Mouse (Mus musculus): ENCODE results near the gene H2-M10.2. TPM values are rescaled to one million over a fixed set of nuclear protein-coding genes. Genes with fewer than 3 reads are reported as not detected.
"Not testable (repeated sequence)": the region's sequence is repeated elsewhere in the genome, so short reads cannot be mapped to it uniquely, and the experiment has no call there.

The H2-M10.2 gene
- polyA plus RNA-seq (2015; fragmentation: Nextera tagmentation; extraction: Ambion mirVana), result not detected in 2 replicates

DNA sequence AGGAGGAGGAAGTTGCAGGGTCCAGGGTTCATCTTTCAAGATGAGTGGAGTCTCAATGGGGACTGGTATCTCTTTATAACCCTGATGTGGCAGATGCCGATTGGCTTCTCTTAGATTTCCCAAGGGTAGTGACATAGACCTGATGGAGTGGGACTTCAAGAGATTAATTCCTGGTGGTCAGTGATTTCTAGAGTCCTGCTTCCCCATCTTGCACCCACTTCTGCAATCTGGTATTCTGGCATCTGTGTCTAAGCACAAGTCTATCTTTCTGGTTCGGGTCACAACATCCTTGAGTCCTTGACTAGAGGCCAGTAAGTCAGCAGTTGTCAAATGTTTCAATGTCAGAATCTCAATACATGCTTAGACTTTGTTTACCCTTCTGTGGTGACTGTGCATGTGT, at the start of gene H2-M10.2:
H2-M10.2 (minus strand) TSS at position 101 of the 400 bp plus-strand sequence.
- H3K36me3 ChIP-seq (ENCODE audit: control insufficient read depth, insufficient read depth, low read length), result 0 out of 2 replicates have a peak, but pooled peaks cover 4% of the 10 kb centered on the region
- no peak within 1 kb of the TSS for H3K27ac ChIP-seq (ENCODE audit: low read length)
- WGBS, result 90% methylated on average over 2 of the region's 2 CpGs
- no peaks in the 10 kb centered on the region; the same call in 1 of the 2 replicates for H3K9me3 ChIP-seq (ENCODE audit: control insufficient read depth, low read length)
- H3K27me3 ChIP-seq (ENCODE audit: control insufficient read depth, insufficient read depth, low read depth, low read length), result no peaks in the 10 kb centered on the region
- no peaks in the 10 kb centered on the region for H3K4me1 ChIP-seq (replicated peaks; ENCODE audit: control insufficient read depth, insufficient read depth, low read length)
- ATAC-seq (ENCODE audit: low read depth), result no peak
- no peak within 1 kb of the TSS for H3K4me3 ChIP-seq (ENCODE audit: low read length)
- H3K9ac ChIP-seq (ENCODE audit: low read length), result no peak within 1 kb of the TSS
- H3K4me2 ChIP-seq (ENCODE audit: low read depth, low read length), result no peak within 1 kb of the TSS

DNA sequence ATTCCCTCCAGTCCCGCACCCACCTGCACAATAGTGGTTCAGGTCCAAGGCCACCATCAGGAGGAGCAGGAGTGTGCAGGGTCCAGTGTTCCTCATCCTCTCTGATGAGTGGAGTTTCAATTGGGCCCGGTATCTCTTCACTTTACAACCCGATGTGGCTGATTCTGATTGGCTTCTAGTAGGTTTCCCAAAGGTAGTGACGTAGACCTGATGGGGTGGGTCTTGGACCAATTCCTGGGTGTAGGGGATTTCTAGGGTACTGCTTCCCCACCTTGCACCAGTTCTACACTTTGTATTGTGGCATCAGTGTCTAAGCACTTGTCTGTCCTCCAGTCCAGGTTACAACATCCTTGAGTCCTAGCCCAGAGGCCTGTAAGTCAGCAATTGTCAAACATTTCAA, 39.8 kb upstream of the H2-M10.2 start, which contains the start of gene H2-M10.1:
H2-M10.1 (minus strand) TSS at position 101 of the 400 bp plus-strand sequence.
- no peaks in the 10 kb centered on the region; the same call in 1 of the 2 replicates for H3K27me3 ChIP-seq (ENCODE audit: control insufficient read depth, insufficient read depth, low read depth, low read length)
- H3K36me3 ChIP-seq (ENCODE audit: control insufficient read depth, insufficient read depth, low read length), result no peaks in the 10 kb centered on the region
- H3K9ac ChIP-seq (ENCODE audit: low read length), result no peak within 1 kb of the TSS
- H3K9me3 ChIP-seq (ENCODE audit: control insufficient read depth, low read length), result no peaks in the 10 kb centered on the region
- 78% methylated on average over 4 of the region's 4 CpGs for WGBS
- H3K27ac ChIP-seq (ENCODE audit: low read length), result no peak within 1 kb of the TSS
- no peaks in the 10 kb centered on the region for H3K4me1 ChIP-seq (replicated peaks; ENCODE audit: control insufficient read depth, insufficient read depth, low read length)
- H3K4me3 ChIP-seq (ENCODE audit: low read length), result no peak within 1 kb of the TSS
- ATAC-seq (ENCODE audit: low read depth), result no peak
- H3K4me2 ChIP-seq (ENCODE audit: low read depth, low read length), result no peak within 1 kb of the TSS

DNA sequence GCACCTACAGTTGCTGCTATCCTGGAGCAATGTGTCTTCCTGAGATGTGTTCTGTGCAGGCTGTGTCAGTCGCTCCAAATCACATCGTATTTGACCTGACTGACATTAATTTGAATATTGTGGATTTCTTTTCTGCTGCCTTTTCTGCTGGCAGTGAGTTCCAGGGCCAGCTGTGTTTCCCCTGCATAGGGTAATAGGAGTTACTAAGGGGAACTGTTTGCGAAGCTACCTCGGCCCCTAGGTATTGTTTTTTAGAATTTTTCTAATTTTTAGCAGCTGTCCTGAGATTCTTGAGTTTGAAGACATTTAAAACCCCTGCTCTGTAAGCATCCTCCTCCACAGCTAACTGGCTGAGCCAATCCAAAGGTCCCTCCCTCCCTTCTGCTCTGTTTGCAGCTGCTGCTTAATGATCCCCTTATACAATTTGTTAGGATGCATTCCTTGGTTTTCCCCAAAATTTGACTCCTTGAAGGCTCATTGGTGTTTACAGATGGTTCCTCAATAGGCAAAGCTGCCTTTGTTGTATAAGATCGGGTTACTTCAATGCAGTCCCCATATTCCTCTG, 29.5 kb upstream of the H2-M10.2 start:
- Histone ChIP-seq H3K27me3 (ENCODE audit: control insufficient read depth, insufficient read depth, low read depth, low read length) (no peaks in the 10 kb centered on the region), H3K36me3 (ENCODE audit: control insufficient read depth, insufficient read depth, low read length) (no peaks in the 10 kb centered on the region), H3K9me3 (ENCODE audit: control insufficient read depth, low read length) (no peaks in the 10 kb centered on the region), H3K4me1 (replicated peaks; ENCODE audit: control insufficient read depth, insufficient read depth, low read length) (peaks cover 4% of the 10 kb centered on the region; the same call in 1 of the 2 replicates), H3K4me2 (ENCODE audit: low read depth, low read length) (peak overlapping the region; percentile 63), H3K9ac (ENCODE audit: low read length) (peak overlapping the region; percentile 57), H3K4me3 (ENCODE audit: low read length) (peak overlapping the region; percentile 50), H3K27ac (ENCODE audit: low read length) (no peak overlapping the region)
- ATAC-seq (ENCODE audit: low read depth), result no peak
- 23% methylated on average over 5 of the region's 5 CpGs for WGBS

DNA sequence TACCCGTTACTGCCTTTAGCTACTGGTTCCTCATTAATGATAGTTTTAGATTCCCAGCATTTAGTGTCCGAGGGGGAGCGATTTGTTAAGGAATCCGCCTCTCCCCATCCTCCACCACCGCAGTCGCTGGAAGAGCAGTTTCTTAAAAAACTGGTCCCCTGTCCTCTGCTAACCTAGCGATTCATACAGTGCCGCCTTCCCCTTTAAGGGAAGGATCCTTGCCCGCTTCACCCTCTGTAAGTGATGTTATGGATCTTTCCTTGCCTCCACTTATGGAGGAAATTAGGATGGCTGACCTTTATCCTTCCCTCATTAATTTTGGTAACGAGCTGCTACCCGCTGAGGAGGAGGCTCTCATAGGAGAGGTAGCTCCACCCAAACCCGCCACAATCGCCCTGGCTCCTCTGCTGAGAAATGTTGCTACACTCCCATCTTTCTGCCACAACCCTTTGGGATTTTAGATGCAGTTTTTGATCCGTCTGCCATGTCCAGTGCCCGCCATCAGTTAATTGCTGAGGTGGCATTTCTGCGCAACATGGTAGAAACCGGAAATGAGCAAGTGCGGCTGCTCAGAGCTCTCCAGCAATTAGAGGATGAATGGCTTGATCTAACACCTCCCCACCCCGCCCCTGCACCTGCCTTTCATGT, 28.9 kb upstream of the H2-M10.2 start:
- H3K36me3 ChIP-seq (ENCODE audit: control insufficient read depth, insufficient read depth, low read length), result no peaks in the 10 kb centered on the region
- no peaks in the 10 kb centered on the region for H3K27me3 ChIP-seq (ENCODE audit: control insufficient read depth, insufficient read depth, low read depth, low read length)
- peak overlapping the region; percentile 50 for H3K4me3 ChIP-seq (ENCODE audit: low read length)
- H3K9me3 ChIP-seq (ENCODE audit: control insufficient read depth, low read length), result no peaks in the 10 kb centered on the region
- H3K9ac ChIP-seq (ENCODE audit: low read length), result peak overlapping the region; percentile 57
- under 1% methylated on average over 19 of the region's 19 CpGs for WGBS
- H3K4me1 ChIP-seq (replicated peaks; ENCODE audit: control insufficient read depth, insufficient read depth, low read length), result peaks cover 4% of the 10 kb centered on the region; the same call in 1 of the 2 replicates
- ATAC-seq (ENCODE audit: low read depth), result peak; percentile 66
- H3K4me2 ChIP-seq (ENCODE audit: low read depth, low read length), result peak overlapping the region; percentile 63
- H3K27ac ChIP-seq (ENCODE audit: low read length), result no peak overlapping the region

DNA sequence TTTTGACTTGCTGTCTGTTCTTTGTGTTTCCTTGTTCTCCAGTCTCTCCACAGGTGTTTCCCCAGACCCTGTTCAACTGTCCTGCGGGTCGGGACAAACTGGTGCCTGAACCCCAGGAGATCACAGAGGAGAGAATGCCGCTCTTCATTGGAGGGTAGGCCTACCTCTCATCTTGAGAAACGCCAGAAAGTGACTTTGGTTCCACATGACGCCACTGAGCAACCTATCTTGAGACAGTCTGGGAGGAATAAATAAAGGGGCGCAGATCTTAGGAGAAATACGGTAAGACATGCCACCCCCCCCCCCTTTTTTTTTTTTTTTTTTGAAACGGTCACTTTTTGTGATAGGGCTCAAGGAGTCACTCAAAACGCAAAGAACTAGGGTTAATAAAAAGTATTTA, 28.2 kb upstream of the H2-M10.2 start:
- 7% methylated on average over 9 of the region's 9 CpGs for WGBS

DNA sequence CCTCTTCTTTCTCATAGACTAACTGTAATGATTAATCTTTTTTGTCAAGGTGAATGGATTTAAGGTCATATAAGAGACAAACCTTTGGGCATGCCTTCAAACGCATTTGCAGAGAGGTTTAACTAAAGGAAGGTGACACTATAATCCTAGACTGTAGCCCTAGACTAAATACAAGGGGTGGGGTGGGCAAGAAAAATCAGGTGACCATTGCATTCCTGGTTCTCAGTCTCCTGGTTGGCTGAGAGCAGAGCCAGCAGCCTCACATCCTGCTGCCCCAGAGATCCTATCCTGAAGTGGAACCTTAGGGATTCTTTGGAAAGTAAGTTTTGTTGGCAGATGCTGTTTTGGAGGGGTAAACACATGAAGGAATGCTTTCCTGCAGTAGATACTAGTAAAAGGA, 23.0 kb upstream of the H2-M10.2 start:
- WGBS, result 19% methylated on average over 1 of the region's 1 CpGs
- Histone ChIP-seq H3K4me2 (ENCODE audit: low read depth, low read length) (no peak overlapping the region), H3K4me1 (replicated peaks; ENCODE audit: control insufficient read depth, insufficient read depth, low read length) (no peaks in the 10 kb centered on the region), H3K27me3 (ENCODE audit: control insufficient read depth, insufficient read depth, low read depth, low read length) (no peaks in the 10 kb centered on the region), H3K36me3 (ENCODE audit: control insufficient read depth, insufficient read depth, low read length) (no peaks in the 10 kb centered on the region), H3K9ac (ENCODE audit: low read length) (no peak overlapping the region), H3K4me3 (ENCODE audit: low read length) (no peak overlapping the region), H3K9me3 (ENCODE audit: control insufficient read depth, low read length) (no peaks in the 10 kb centered on the region), H3K27ac (ENCODE audit: low read length) (no peak overlapping the region)
- ATAC-seq (ENCODE audit: low read depth), result no peak

More for the DNA sequence above, 28.2 kb upstream of the H2-M10.2 start:
- H3K9ac ChIP-seq (ENCODE audit: low read length), result no peak overlapping the region
- no peaks in the 10 kb centered on the region for H3K9me3 ChIP-seq (ENCODE audit: control insufficient read depth, low read length)
- H3K4me2 ChIP-seq (ENCODE audit: low read depth, low read length), result peak overlapping the region; percentile 63
- no peaks in the 10 kb centered on the region for H3K36me3 ChIP-seq (ENCODE audit: control insufficient read depth, insufficient read depth, low read length)
- peak; percentile 43; the same call in 1 of the 2 replicates for ATAC-seq (ENCODE audit: low read depth)
- peak overlapping the region; percentile 50 for H3K4me3 ChIP-seq (ENCODE audit: low read length)
- peaks cover 4% of the 10 kb centered on the region; the same call in 1 of the 2 replicates for H3K4me1 ChIP-seq (replicated peaks; ENCODE audit: control insufficient read depth, insufficient read depth, low read length)
- H3K27me3 ChIP-seq (ENCODE audit: control insufficient read depth, insufficient read depth, low read depth, low read length), result no peaks in the 10 kb centered on the region
- no peak overlapping the region for H3K27ac ChIP-seq (ENCODE audit: low read length)

DNA sequence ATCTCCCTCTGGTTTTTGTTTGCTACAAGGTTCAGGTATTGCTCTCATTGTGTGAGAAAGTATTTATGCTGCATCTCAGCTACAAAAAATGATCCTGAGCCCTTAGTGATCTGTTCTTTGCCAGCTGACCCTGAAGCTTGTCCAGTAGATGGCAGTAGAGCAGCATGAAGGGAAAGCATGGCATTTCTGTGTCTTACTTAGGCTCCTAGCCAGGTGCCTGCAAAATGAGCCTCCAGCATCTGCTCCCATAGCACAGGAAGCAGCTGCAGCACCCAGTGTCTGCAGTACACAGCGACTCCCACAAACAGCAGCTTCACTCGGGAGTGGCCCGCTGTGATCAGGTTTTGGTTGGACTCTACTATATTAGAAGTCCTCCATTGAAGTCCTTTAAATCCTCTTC, 22.6 kb upstream of the H2-M10.2 start:
- not testable (repeated sequence) for H3K9me3 ChIP-seq (ENCODE audit: control insufficient read depth, low read length); H3K27ac ChIP-seq (ENCODE audit: low read length); H3K4me2 ChIP-seq (ENCODE audit: low read depth, low read length); H3K27me3 ChIP-seq (ENCODE audit: control insufficient read depth, insufficient read depth, low read depth, low read length); H3K4me3 ChIP-seq (ENCODE audit: low read length); H3K4me1 ChIP-seq (replicated peaks; ENCODE audit: control insufficient read depth, insufficient read depth, low read length); H3K9ac ChIP-seq (ENCODE audit: low read length); H3K36me3 ChIP-seq (ENCODE audit: control insufficient read depth, insufficient read depth, low read length)
- ATAC-seq (ENCODE audit: low read depth), result peak; percentile 23; the same call in 1 of the 2 replicates
- 1% methylated on average over 3 of the region's 3 CpGs for WGBS

DNA sequence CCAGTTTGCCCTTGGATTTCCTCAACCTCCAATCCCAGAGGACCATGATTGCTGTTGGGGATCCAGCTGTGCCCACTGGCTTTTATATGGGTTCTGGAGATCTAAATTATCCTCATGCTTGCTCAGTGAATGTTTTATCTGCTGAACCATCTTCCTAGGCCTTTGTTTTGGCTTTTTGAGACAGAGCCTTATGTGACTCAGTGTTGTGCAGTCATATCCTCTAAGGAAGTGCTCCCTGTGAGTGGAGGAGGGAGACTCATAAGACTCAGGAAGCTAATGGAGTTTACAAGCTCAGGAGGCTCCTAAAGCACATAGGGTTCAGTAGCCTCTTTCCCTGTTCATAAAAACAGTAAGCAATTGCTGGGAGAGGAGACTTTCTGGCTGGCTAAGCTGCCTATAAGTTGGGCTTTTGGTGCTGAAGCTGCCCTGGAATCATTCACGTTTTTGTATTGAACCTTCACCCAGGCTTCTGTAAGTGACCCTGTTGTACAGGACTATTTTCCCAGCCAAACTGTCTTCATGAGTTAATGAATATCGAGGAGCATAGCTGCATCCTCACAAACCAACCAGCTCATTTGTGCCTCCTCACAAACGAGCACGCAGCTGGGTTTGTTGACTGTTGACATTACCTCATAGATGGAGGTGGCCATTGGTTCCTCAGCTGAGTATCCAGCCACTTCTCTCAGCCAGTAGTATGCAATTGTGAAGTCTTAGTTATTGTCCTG, 4.6 kb downstream of the H2-M10.2 start:
- WGBS, result 85% methylated on average over 4 of the region's 4 CpGs
- Histone ChIP-seq H3K9ac (ENCODE audit: low read length) (no peak overlapping the region), H3K27ac (ENCODE audit: low read length) (no peak overlapping the region), H3K9me3 (ENCODE audit: control insufficient read depth, low read length) (no peaks in the 10 kb centered on the region; the same call in 1 of the 2 replicates), H3K27me3 (ENCODE audit: control insufficient read depth, insufficient read depth, low read depth, low read length) (no peaks in the 10 kb centered on the region), H3K4me1 (replicated peaks; ENCODE audit: control insufficient read depth, insufficient read depth, low read length) (no peaks in the 10 kb centered on the region), H3K4me2 (ENCODE audit: low read depth, low read length) (no peak overlapping the region), H3K36me3 (ENCODE audit: control insufficient read depth, insufficient read depth, low read length) (peaks cover 18% of the 10 kb centered on the region), H3K4me3 (ENCODE audit: low read length) (no peak overlapping the region)
- ATAC-seq (ENCODE audit: low read depth), result no peak

DNA sequence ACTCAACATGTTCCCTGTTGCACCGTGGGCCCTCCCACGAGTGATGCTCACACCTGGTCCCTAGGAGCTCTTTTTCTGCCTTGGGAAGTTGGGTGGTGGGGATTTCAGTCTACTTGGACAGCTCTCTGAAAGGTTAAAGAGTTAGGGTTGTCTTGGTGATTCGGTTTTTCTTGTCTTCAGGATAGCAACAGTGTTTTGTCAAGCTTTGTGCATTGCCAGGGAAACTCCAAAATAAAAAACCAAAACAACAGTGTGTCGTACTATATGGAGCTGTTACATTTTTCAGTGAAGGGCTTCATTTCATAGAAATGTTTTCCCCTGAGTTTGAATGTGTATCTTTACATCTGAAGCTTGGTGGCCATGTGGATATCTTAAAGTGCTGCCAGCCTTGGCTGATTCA, 11.5 kb downstream of the H2-M10.2 start:
- 88% methylated on average over 4 of the region's 4 CpGs for WGBS
- Histone ChIP-seq H3K4me1 (replicated peaks; ENCODE audit: control insufficient read depth, insufficient read depth, low read length) (peaks cover 27% of the 10 kb centered on the region), H3K9me3 (ENCODE audit: control insufficient read depth, low read length) (no peaks in the 10 kb centered on the region), H3K36me3 (ENCODE audit: control insufficient read depth, insufficient read depth, low read length) (peaks cover 15% of the 10 kb centered on the region), H3K4me2 (ENCODE audit: low read depth, low read length) (no peak overlapping the region), H3K9ac (ENCODE audit: low read length) (no peak overlapping the region), H3K4me3 (ENCODE audit: low read length) (no peak overlapping the region), H3K27ac (ENCODE audit: low read length) (no peak overlapping the region), H3K27me3 (ENCODE audit: control insufficient read depth, insufficient read depth, low read depth, low read length) (no peaks in the 10 kb centered on the region)
- ATAC-seq (ENCODE audit: low read depth), result no peak
